Mouse (Mus musculus) heart, postnatal 0 days (tissue): ENCODE measurements around the gene Nrp1.

ENCODE experiments used
- CTCF ChIP-seq: IDR thresholded peaks from 2 replicates; pipeline ENCODE4 v1.5.1; 2016; ENCODE audit warnings: antibody characterized with exemption, control low read depth, low read depth
- EP300 ChIP-seq: IDR thresholded peaks from 2 replicates; pipeline ENCODE4 v1.6.1; 2016; ENCODE audit warnings: antibody characterized with exemption, low read depth

DNA sequence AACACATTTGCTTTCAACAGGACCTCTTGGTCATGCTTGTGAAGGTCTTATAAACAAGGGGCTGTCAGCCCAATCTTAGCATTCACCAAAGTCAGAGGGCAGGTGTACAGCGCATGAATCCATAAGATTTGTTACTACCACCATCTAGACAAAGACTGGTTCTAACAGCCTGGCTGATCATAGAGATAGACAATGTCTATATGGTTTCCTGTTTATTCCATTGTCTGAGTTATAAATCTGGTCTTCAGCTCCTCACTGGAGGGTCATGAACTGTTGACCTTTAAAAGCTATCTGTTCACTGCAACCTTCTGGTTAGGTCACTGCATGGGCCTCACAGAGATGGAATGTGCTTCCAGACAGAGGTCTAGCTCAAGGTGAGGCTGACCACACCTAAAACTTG is 130.9 kb downstream of the Nrp1 start:
- TF ChIP-seq CTCF = no peak
- TF ChIP-seq EP300 = no peak
